Mouse (Mus musculus) pancreas, adult 10 weeks (tissue): ENCODE results near the gene 4931428L18Rik. TPM values are rescaled to one million over a fixed set of nuclear protein-coding genes. Genes with fewer than 3 reads are reported as not detected.

Experiments
- polyA plus RNA-seq: library from polyadenylated mRNA; stranded (reverse); fragments of 350-450 nt; fragmentation: Illumina TruSeq; extraction: RNeasy Lipid Tissue Mini Kit (QIAGEN cat#74804); gene quantifications from one replicate; pipeline ENCODE4 v1.2.3, GENCODE M21; 2015; ENCODE audit warnings: low read depth, low replicate concordance; ENCODE audit not compliant: insufficient read depth

The 4931428L18Rik gene
- not detected for polyA plus RNA-seq

GRCm38 (mm10) chr1:31222564-31222963 lies at the start of gene 4931428L18Rik, which contains the start of gene Pih1d3:
Gene 4931428L18Rik, minus strand, starts transcription at chr1:31222684.
Gene Pih1d3, plus strand, starts transcription at chr1:31222838.

GRCm38 (mm10) chr1:31176101-31176500 lies 46.4 kb downstream of the 4931428L18Rik start, which contains the start of gene Lgsn:
Gene Lgsn, plus strand, starts transcription at chr1:31176401.

GRCm38 (mm10) chr1:30977868-30978267 lies 244.6 kb downstream of the 4931428L18Rik start, which contains the start of gene AC153137.1:
Gene AC153137.1, minus strand, starts transcription at chr1:30977968.

Other genes with a start within 250 kb of the 4931428L18Rik start
- gene AC153137.1, start 244.7 kb downstream of the 4931428L18Rik start, polyA plus RNA-seq, result not detected
- not detected for gene Lgsn, start 46.3 kb downstream of the 4931428L18Rik start, polyA plus RNA-seq
- not detected for gene Pih1d3, start 154 bp upstream of the 4931428L18Rik start, polyA plus RNA-seq